Mouse (Mus musculus): ENCODE results near the gene 4931422A03Rik. TPM values are rescaled to one million over a fixed set of nuclear protein-coding genes. Genes with fewer than 3 reads are reported as not detected.
A peak's percentile ranks its signal among the peaks of the same experiment; 100 is the strongest.

4931422A03Rik gene
- total and polyA plus RNA-seq, 3 experiments = 0.50 to 4.9 TPM; not detected in 1

DNA sequence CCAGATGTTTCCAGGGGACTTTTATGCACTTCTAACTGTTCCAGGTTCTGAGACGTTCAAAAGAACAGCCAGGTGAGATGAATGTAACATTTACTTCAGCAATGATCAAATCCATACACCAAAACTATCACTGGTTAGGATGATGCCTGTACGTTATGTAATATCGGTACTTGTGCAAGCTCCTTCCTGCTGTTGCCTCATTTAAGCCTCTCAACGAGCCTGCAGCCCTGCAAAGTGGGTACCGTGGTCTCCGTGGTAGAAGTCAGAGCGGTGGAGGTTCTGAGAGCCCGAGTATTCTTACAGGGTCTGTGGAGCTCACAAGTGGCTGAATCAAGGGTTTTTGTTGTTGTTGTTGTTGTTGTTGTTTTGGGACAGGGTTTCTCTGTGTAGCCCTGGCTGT, 81.3 kb downstream of the 4931422A03Rik start:
- peaks cover 5 to 24% of the 10 kb centered on the region in 2 experiments for H3K4me1 ChIP-seq (ENCODE audit: control insufficient read depth in 1 of 2, insufficient read depth in 2 of 2, low read length in 2 of 2)
- no peaks in the 10 kb centered on the region for H3K27me3 ChIP-seq (ENCODE audit: control insufficient read depth in 1 of 2, insufficient read depth in 2 of 2, low read length in 2 of 2)
- peaks cover 0 to 19% of the 10 kb centered on the region in 2 experiments; a peak in 2 of 4 replicates for H3K36me3 ChIP-seq (ENCODE audit: control insufficient read depth in 1 of 2, insufficient read depth in 2 of 2, low read length in 2 of 2)
- no peak overlapping the region; the same call in 1 of the 2 replicates for H3K27ac ChIP-seq (ENCODE audit: control insufficient read depth, low read depth, low read length)
- TF ChIP-seq BHLHE40 (IDR thresholded peaks at IDR 0.05; ENCODE audit: borderline replicate concordance, low read depth, low read length) = no peak
- no peak for TF ChIP-seq MAFK (IDR thresholded peaks at IDR 0.05; ENCODE audit: borderline replicate concordance, low read depth, low read length)
- TF ChIP-seq ZMIZ1 (IDR thresholded peaks at IDR 0.05; ENCODE audit: low read depth, low read length) = no peak
- no peak for TF ChIP-seq RAD21 (IDR thresholded peaks at IDR 0.05; ENCODE audit: low read depth, low read length)
- TF ChIP-seq ELF1 (IDR thresholded peaks at IDR 0.05; ENCODE audit: low read depth, low read length) = no peak
- TF ChIP-seq MAZ (IDR thresholded peaks at IDR 0.05; ENCODE audit: low read depth, low read length) = no peak
- no peak for TF ChIP-seq MYC (IDR thresholded peaks at IDR 0.05; ENCODE audit: low read depth, low read length)
- TF ChIP-seq EP300 (IDR thresholded peaks at IDR 0.05; ENCODE audit: low read depth in 1 of 2, low read length in 2 of 2) = no peak
- no peak for TF ChIP-seq JUND (IDR thresholded peaks at IDR 0.05; ENCODE audit: low read depth, low read length)
- TF ChIP-seq MXI1 (IDR thresholded peaks at IDR 0.05; ENCODE audit: low read depth, low read length) = no peak
- no peak for TF ChIP-seq POLR2A (IDR thresholded peaks at IDR 0.05; ENCODE audit: control insufficient read depth in 1 of 2, insufficient read depth in 1 of 2, low read depth in 1 of 2, low read length in 2 of 2, poor library complexity in 1 of 2)
- no peak for TF ChIP-seq ETS1 (IDR thresholded peaks at IDR 0.05; ENCODE audit: low read depth, low read length)
- no peak for TF ChIP-seq ZNF384 (IDR thresholded peaks at IDR 0.05; ENCODE audit: low read depth, low read length)
- no peak for TF ChIP-seq USF2 (IDR thresholded peaks at IDR 0.05; ENCODE audit: borderline replicate concordance in 1 of 2, insufficient read depth in 1 of 2, low read depth in 1 of 2, low read length in 2 of 2)
- TF ChIP-seq SMC3 (IDR thresholded peaks at IDR 0.05; ENCODE audit: low read depth, low read length) = no peak
- no peak for TF ChIP-seq TCF12 (IDR thresholded peaks at IDR 0.05; ENCODE audit: low read depth, low read length)
- no peak for TF ChIP-seq MAX (IDR thresholded peaks at IDR 0.05; ENCODE audit: low read length)
- no peak for TF ChIP-seq NRF1 (IDR thresholded peaks at IDR 0.05; ENCODE audit: insufficient read depth, low read depth, low read length, poor library complexity, severe bottlenecking)
- TF ChIP-seq USF1 (IDR thresholded peaks at IDR 0.05; ENCODE audit: low read depth, low read length) = no peak
- H3K9me3 ChIP-seq (replicated peaks; ENCODE audit: insufficient read depth, low read length) = no peaks in the 10 kb centered on the region
- H3K79me2 ChIP-seq (ENCODE audit: control insufficient read depth, insufficient read depth, low read length, poor library complexity) = no peaks in the 10 kb centered on the region; the same call in 1 of the 2 replicates
- no peak overlapping the region for H3K4me3 ChIP-seq (ENCODE audit: control insufficient read depth in 1 of 2, insufficient read depth in 1 of 2, low read depth in 2 of 2, low read length in 2 of 2)
- DNase-seq (ENCODE audit: low read depth, low spot score) = no peak
- no peak overlapping the region for H3K9ac ChIP-seq (ENCODE audit: control insufficient read depth, low read depth, low read length, poor library complexity, severe bottlenecking)

DNA sequence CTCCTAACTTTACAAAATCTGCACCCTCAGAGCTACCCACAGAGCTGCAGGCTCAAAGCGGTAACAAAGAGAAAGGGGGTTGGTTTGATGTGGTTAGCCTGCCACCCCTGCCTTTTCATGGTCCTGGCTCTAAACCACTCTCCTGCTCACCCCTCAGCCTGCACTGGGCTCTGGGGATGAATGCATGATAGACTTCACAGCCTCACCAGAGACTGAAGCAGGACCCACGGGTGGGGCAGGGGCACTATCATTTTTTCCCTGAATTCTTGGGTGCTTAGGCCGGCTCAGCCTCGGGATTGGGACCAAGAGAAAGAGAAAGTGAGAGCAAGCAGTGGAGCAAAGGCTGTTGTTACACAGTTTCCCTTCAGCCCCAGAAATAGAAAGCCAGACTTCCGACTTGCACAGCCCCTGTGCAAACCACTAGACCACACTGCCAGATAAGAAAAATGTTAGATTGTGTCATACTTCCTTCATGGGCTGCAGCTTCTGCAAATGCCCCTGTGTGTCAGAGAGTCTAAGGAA, 82.5 kb downstream of the 4931422A03Rik start:
- H3K4me1 ChIP-seq (ENCODE audit: control insufficient read depth in 1 of 2, insufficient read depth in 2 of 2, low read length in 2 of 2) = peaks cover 5 to 24% of the 10 kb centered on the region in 2 experiments
- peak overlapping the region; percentile 37 to 59 for H3K4me3 ChIP-seq (ENCODE audit: control insufficient read depth in 1 of 2, insufficient read depth in 1 of 2, low read depth in 2 of 2, low read length in 2 of 2)
- H3K27ac ChIP-seq (ENCODE audit: control insufficient read depth, low read depth, low read length) = peak overlapping the region; percentile 94
- peaks cover 0 to 19% of the 10 kb centered on the region in 2 experiments; a peak in 2 of 4 replicates for H3K36me3 ChIP-seq (ENCODE audit: control insufficient read depth in 1 of 2, insufficient read depth in 2 of 2, low read length in 2 of 2)
- peak overlapping the region; percentile 73 for H3K9ac ChIP-seq (ENCODE audit: control insufficient read depth, low read depth, low read length, poor library complexity, severe bottlenecking)
- peak; percentile 91 for DNase-seq (ENCODE audit: low read depth, low spot score)
- H3K79me2 ChIP-seq (ENCODE audit: control insufficient read depth, insufficient read depth, low read length, poor library complexity) = no peaks in the 10 kb centered on the region; the same call in 1 of the 2 replicates
- no peaks in the 10 kb centered on the region for H3K9me3 ChIP-seq (replicated peaks; ENCODE audit: insufficient read depth, low read length)
- no peaks in the 10 kb centered on the region for H3K27me3 ChIP-seq (ENCODE audit: control insufficient read depth in 1 of 2, insufficient read depth in 2 of 2, low read length in 2 of 2)
- no peak for TF ChIP-seq USF1 (IDR thresholded peaks at IDR 0.05; ENCODE audit: low read depth, low read length)
- peak; percentile 95 for TF ChIP-seq ETS1 (IDR thresholded peaks at IDR 0.05; ENCODE audit: low read depth, low read length)
- 0 out of 2 replicates have a peak, but pooled peaks have one; percentile 17 for TF ChIP-seq HCFC1 (IDR thresholded peaks at IDR 0.05; ENCODE audit: low read depth, low read length)
- TF ChIP-seq ZC3H11A (IDR thresholded peaks at IDR 0.05; ENCODE audit: low read depth, low read length) = no peak
- peak; percentile 34; the same call in 1 of the 2 replicates for TF ChIP-seq ZMIZ1 (IDR thresholded peaks at IDR 0.05; ENCODE audit: low read depth, low read length)
- TF ChIP-seq MYC (IDR thresholded peaks at IDR 0.05; ENCODE audit: low read depth, low read length) = peak; percentile 42; the same call in 1 of the 2 replicates
- TF ChIP-seq MAX (IDR thresholded peaks at IDR 0.05; ENCODE audit: low read length) = peak; percentile 30; the same call in 1 of the 2 replicates
- TF ChIP-seq MEF2A (IDR thresholded peaks at IDR 0.05; ENCODE audit: extremely low read depth, insufficient replicate concordance, low read depth, low read length, poor library complexity, severe bottlenecking) = peak; percentile 85
- 0 out of 2 replicates have a peak, but pooled peaks have one; percentile 5 for TF ChIP-seq TAL1 (IDR thresholded peaks at IDR 0.05; ENCODE audit: low read length)
- peak; percentile 71; the same call in 1 of the 2 replicates for TF ChIP-seq ELF1 (IDR thresholded peaks at IDR 0.05; ENCODE audit: low read depth, low read length)
- TF ChIP-seq RCOR1 (IDR thresholded peaks at IDR 0.05; ENCODE audit: low read depth, low read length) = peak; percentile 47
- peak; percentile 48; the same call in 1 of the 2 replicates for TF ChIP-seq NELFE (IDR thresholded peaks at IDR 0.05; ENCODE audit: low read depth, low read length)
- TF ChIP-seq MYB (IDR thresholded peaks at IDR 0.05; ENCODE audit: low read depth, low read length) = no peak
- TF ChIP-seq BHLHE40 (IDR thresholded peaks at IDR 0.05; ENCODE audit: borderline replicate concordance, low read depth, low read length) = peak; percentile 29; the same call in 1 of the 2 replicates
- TF ChIP-seq SIN3A (IDR thresholded peaks at IDR 0.05; ENCODE audit: low read length) = peak; percentile 74
- TF ChIP-seq TBP (IDR thresholded peaks at IDR 0.05; ENCODE audit: low read depth, low read length) = peak; percentile 71
- TF ChIP-seq MXI1 (IDR thresholded peaks at IDR 0.05; ENCODE audit: low read depth, low read length) = peak; percentile 50; the same call in 1 of the 2 replicates
- TF ChIP-seq POLR2A (IDR thresholded peaks at IDR 0.05; ENCODE audit: control insufficient read depth in 1 of 2, insufficient read depth in 1 of 2, low read depth in 1 of 2, low read length in 2 of 2, poor library complexity in 1 of 2) = peak in 1 of 2 experiments; percentile 59; a peak in 1 of 4 replicates
